Mouse (Mus musculus) ES-E14 (cell line): ENCODE results near the gene Rab39b. TPM values are rescaled to one million over a fixed set of nuclear protein-coding genes. Genes with fewer than 3 reads are reported as not detected.

Source experiments
- DNase-seq: peaks from one replicate; pipeline ENCODE4 v3.0.0-alpha.2; 2013; ENCODE audit warnings: low read depth, low spot score
- H3K27ac ChIP-seq: 2 replicates; pipeline ENCODE4 v1.5.1; 2012; ENCODE audit warnings: low read depth, mild to moderate bottlenecking, low read length, moderate library complexity, mixed read lengths; ENCODE audit not compliant: poor library complexity, insufficient read depth, severe bottlenecking
- H3K36me3 ChIP-seq: 2 replicates; pipeline ENCODE4 v1.6.1; 2012; ENCODE audit warnings: mild to moderate bottlenecking, low read length, moderate library complexity, mixed read lengths; ENCODE audit not compliant: control insufficient read depth, poor library complexity, insufficient read depth, severe bottlenecking
- H3K4me1 ChIP-seq, 2 experiments: fragments of 150-350 bp in 1 of 2; sonication (generic) in 1 of 2; 2 replicates each; pipeline ENCODE4 v1.6.1; 2012; ENCODE audit warnings: low read length in 2 of 2, mild to moderate bottlenecking in 1 of 2, mixed read lengths in 1 of 2; ENCODE audit not compliant: control insufficient read depth in 2 of 2, insufficient read depth in 2 of 2, poor library complexity in 1 of 2
- H3K4me3 ChIP-seq, 2 experiments: fragments of 150-350 bp in 1 of 2; sonication (generic) in 1 of 2; 2 replicates each; pipeline ENCODE4 v1.5.1; 2012; ENCODE audit warnings: low read length in 2 of 2, low read depth in 1 of 2, mild to moderate bottlenecking in 1 of 2, mixed read lengths in 1 of 2; ENCODE audit not compliant: insufficient read depth in 1 of 2, poor library complexity in 1 of 2, severe bottlenecking in 1 of 2
- H3K9ac ChIP-seq: 2 replicates; pipeline ENCODE4 v1.6.1; 2012; ENCODE audit warnings: low read depth, mild to moderate bottlenecking, low read length, mixed read lengths; ENCODE audit not compliant: poor library complexity, insufficient read depth, severe bottlenecking
- H3K9me3 ChIP-seq: fragments of 150-350 bp; sonication (generic); 2 replicates; pipeline ENCODE4 v1.6.1; 2012; ENCODE audit warnings: low read depth, mild to moderate bottlenecking, low read length; ENCODE audit not compliant: control insufficient read depth, insufficient read depth
- CHD2 ChIP-seq: IDR thresholded peaks from 2 replicates; pipeline ENCODE4 v1.6.1; 2014; ENCODE audit warnings: mild to moderate bottlenecking, low read depth, low read length, inconsistent platforms
- HCFC1 ChIP-seq: IDR thresholded peaks from 2 replicates; pipeline ENCODE4 v1.6.1; 2012; ENCODE audit warnings: low read length, inconsistent platforms, borderline replicate concordance; ENCODE audit not compliant: insufficient read depth
- MAFK ChIP-seq: IDR thresholded peaks from 2 replicates; pipeline ENCODE4 v1.6.1; 2014; ENCODE audit warnings: mild to moderate bottlenecking, low read depth, low read length, inconsistent platforms; ENCODE audit not compliant: insufficient read depth
- ZC3H11A ChIP-seq: IDR thresholded peaks from 2 replicates; pipeline ENCODE4 v1.6.1; 2012; ENCODE audit warnings: low read depth, mild to moderate bottlenecking, inconsistent platforms, low read length, borderline replicate concordance
- ZNF384 ChIP-seq: IDR thresholded peaks from 2 replicates; pipeline ENCODE4 v1.6.1; 2012; ENCODE audit warnings: low read depth, low read length, inconsistent platforms
- in situ Hi-C, 2 experiments: fragments of 600-800 bp; cut with MboI; formaldehyde crosslinking; loops; one replicate each; pipeline ENCODE4 v1.15.1; 2025; ENCODE audit warnings: low sequenced_read_pairs in 2 of 2, inconsistent platforms in 1 of 2; ENCODE audit not compliant: unreplicated experiment in 2 of 2
- total RNA-seq: library from RNA; depleted of rRNA; stranded (reverse); fragments of 300-350 nt; gene quantifications from 2 replicates; pipeline ENCODE4 v1.2.3, GENCODE M21; 2012; rRNA removed

Gene Rab39b
- 2.8 and 3.6 TPM in 2 replicates for total RNA-seq

DNA sequence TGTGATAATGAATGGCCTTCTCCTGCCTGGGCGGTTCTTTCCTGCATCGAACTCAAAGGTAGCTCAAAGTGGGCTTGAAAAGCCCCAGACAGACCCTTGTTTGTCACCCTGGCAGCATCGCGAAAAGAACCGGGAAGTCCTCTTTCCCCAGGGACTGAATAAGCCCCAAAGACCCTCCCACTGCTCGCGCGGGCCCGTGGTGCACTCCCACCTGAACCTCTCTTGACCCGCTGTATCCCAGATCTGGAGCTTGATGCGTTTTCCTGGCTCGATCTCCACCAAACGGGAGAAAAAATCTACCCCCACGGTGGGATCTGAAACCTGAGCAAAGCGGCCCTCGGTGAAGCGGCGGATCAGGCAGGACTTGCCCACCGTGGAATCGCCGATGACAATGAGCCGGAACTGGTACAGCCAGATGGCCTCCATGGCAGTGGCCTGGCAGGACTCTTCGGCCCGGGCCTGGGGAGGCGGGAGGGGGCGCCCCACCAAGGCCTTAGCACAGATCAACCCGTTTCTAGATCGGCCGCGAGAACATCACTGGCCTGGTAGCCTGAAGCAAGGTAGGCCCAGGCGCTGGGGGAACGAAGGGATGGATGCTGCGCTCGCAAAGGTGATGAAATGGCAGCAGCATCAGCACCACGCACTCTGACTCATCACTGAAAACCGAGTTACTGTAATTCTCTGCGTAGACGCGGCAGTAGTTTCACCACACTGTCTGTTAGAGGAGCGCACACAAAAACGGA lies at the start of gene Rab39b:
Gene Rab39b (minus strand): TSS at position 650 of the 743 bp plus-strand sequence.
- H3K27ac ChIP-seq, result no peak within 1 kb of the TSS
- peak; percentile 15 for DNase-seq
- in situ Hi-C loops, result no loop called here
- H3K9me3 ChIP-seq, result no peaks in the 10 kb centered on the region
- no peaks in the 10 kb centered on the region for H3K4me1 ChIP-seq
- peak within 1 kb of the TSS; percentile 44 for H3K9ac ChIP-seq
- H3K4me3 ChIP-seq, result peak within 1 kb of the TSS; percentile 65 to 80
- TF ChIP-seq ZC3H11A (no peak), HCFC1 (no peak), ZNF384 (no peak), CHD2 (no peak), MAFK (no peak)
- H3K36me3 ChIP-seq, result no peaks in the 10 kb centered on the region

DNA sequence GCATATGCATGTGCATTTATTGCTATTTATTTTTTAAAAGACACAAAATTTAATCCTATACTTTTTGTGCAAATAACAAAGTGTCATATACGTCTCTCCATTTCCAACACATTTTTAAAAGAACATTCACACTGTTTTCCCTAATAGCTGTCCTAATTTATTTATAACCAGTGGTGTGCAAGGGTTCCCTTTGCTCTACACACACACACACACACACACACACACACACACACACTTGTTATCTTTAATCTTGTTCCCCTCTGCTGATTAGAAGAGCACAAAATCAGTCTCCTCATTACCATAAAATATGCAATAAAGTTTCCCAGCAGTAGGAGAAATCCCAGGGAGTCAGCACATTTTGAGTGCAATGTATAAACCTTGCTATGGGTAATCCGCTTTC lies 508 bp upstream of the Rab39b start:
- no peak overlapping the region for H3K27ac ChIP-seq
- H3K4me3 ChIP-seq, result no peak overlapping the region
- in situ Hi-C loops, result no loop called here
- H3K36me3 ChIP-seq, result no peaks in the 10 kb centered on the region
- no peak for DNase-seq
- no peaks in the 10 kb centered on the region for H3K9me3 ChIP-seq
- no peak overlapping the region for H3K9ac ChIP-seq
- H3K4me1 ChIP-seq, result no peaks in the 10 kb centered on the region
- TF ChIP-seq CHD2 (no peak), ZNF384 (no peak), MAFK (no peak), ZC3H11A (no peak), HCFC1 (no peak)

Other genes with a start within 250 kb of the Rab39b start
- gene Fundc2, start 195.8 kb downstream of the Rab39b start, total RNA-seq, result 10.0 and 13.8 TPM in 2 replicates
- gene F8, start 195.6 kb downstream of the Rab39b start, total RNA-seq, result 2.5 and 3.0 TPM in 2 replicates
- gene Cmc4, start 161.6 kb downstream of the Rab39b start, total RNA-seq, result 2.6 and 3.1 TPM in 2 replicates
- gene Mtcp1, start 161.6 kb downstream of the Rab39b start, total RNA-seq, result 4.3 and 4.4 TPM in 2 replicates
- gene Brcc3, start 161.6 kb downstream of the Rab39b start, total RNA-seq, result 22.7 and 25.0 TPM in 2 replicates
- gene Vbp1, start 63.9 kb downstream of the Rab39b start, total RNA-seq, result 53.9 and 85.0 TPM in 2 replicates